Mouse (Mus musculus): ENCODE results near the gene Olfr1396. TPM values are rescaled to one million over a fixed set of nuclear protein-coding genes. Genes with fewer than 3 reads are reported as not detected.
A peak's percentile ranks its signal among the peaks of the same experiment; 100 is the strongest.

The Olfr1396 gene
- polyA plus RNA-seq (2012; rRNA removed): 0.27 and 0.38 TPM in 2 replicates

- no peak for DNase-seq (ENCODE audit: low read depth)
Observed at GRCm38 (mm10) chr11:49114774-49115173, at the start of gene Olfr1396. Gene Olfr1396 (minus strand): TSS chr11:49114874.

GRCm38 (mm10) chr11:49156821-49157814 is 42.4 kb upstream of the Olfr1396 start:
- DNase-seq (ENCODE audit: low read depth): no peak

- no peak for DNase-seq (ENCODE audit: low read depth)
Observed at GRCm38 (mm10) chr11:49154077-49154476, 39.4 kb upstream of the Olfr1396 start, which contains the start of gene Olfr1394. Gene Olfr1394 (plus strand): TSS chr11:49154377.

- no peak for DNase-seq (ENCODE audit: low read depth)
Observed at GRCm38 (mm10) chr11:49141974-49142373, 27.3 kb upstream of the Olfr1396 start, which contains the start of gene Olfr1395. Gene Olfr1395 (plus strand): TSS chr11:49142274.

GRCm38 (mm10) chr11:49124169-49124568 is 9.5 kb upstream of the Olfr1396 start:
- DNase-seq (ENCODE audit: low read depth): no peak

- no peak for DNase-seq (ENCODE audit: low read depth)
Observed at GRCm38 (mm10) chr11:49119635-49120034, 5.0 kb upstream of the Olfr1396 start.

GRCm38 (mm10) chr11:49114158-49114557 is 516 bp downstream of the Olfr1396 start:
- DNase-seq (ENCODE audit: low read depth): no peak

- no peak for DNase-seq (ENCODE audit: low read depth)
Observed at GRCm38 (mm10) chr11:49112624-49113219, 2.0 kb downstream of the Olfr1396 start.

- DNase-seq (ENCODE audit: low read depth): no peak
Observed at GRCm38 (mm10) chr11:49111000-49111399, 3.7 kb downstream of the Olfr1396 start.

- DNase-seq (ENCODE audit: low read depth): no peak
Observed at GRCm38 (mm10) chr11:49108833-49109232, 5.8 kb downstream of the Olfr1396 start.

GRCm38 (mm10) chr11:49107650-49108537 is 6.8 kb downstream of the Olfr1396 start:
- DNase-seq (ENCODE audit: low read depth): no peak

- DNase-seq (ENCODE audit: low read depth): no peak
Observed at GRCm38 (mm10) chr11:49105752-49106151, 8.9 kb downstream of the Olfr1396 start.

GRCm38 (mm10) chr11:49103047-49103693 is 11.5 kb downstream of the Olfr1396 start:
- peak; percentile 13 for DNase-seq (ENCODE audit: low read depth)

GRCm38 (mm10) chr11:49101500-49101899 is 13.2 kb downstream of the Olfr1396 start:
- DNase-seq (ENCODE audit: low read depth): no peak

GRCm38 (mm10) chr11:49100409-49100808 is 14.3 kb downstream of the Olfr1396 start:
- DNase-seq (ENCODE audit: low read depth): no peak

GRCm38 (mm10) chr11:49095367-49095766 is 19.3 kb downstream of the Olfr1396 start:
- DNase-seq (ENCODE audit: low read depth): no peak

GRCm38 (mm10) chr11:49093861-49094660 is 20.6 kb downstream of the Olfr1396 start:
- no peak for DNase-seq (ENCODE audit: low read depth)

- DNase-seq (ENCODE audit: low read depth): no peak
Observed at GRCm38 (mm10) chr11:49092786-49093185, 21.9 kb downstream of the Olfr1396 start.

GRCm38 (mm10) chr11:49092053-49092586 is 22.6 kb downstream of the Olfr1396 start:
- no peak for DNase-seq (ENCODE audit: low read depth)

GRCm38 (mm10) chr11:49091171-49091570 is 23.5 kb downstream of the Olfr1396 start:
- no peak for DNase-seq (ENCODE audit: low read depth)
